Mouse (Mus musculus) liver, embryonic 18 days (tissue): ENCODE measurements around the gene Fam241b. TPM values are rescaled to one million over a fixed set of nuclear protein-coding genes. Genes with fewer than 3 reads are reported as not detected.

Experiments
- polyA plus RNA-seq: library from polyadenylated mRNA; depleted of rRNA; stranded (reverse); fragments of >200 nt; gene quantifications from 2 replicates; pipeline ENCODE4 v1.2.3, GENCODE M21; 2012; rRNA removed

Gene Fam241b
- 0.64 and 0.76 TPM in 2 replicates for polyA plus RNA-seq

DNA sequence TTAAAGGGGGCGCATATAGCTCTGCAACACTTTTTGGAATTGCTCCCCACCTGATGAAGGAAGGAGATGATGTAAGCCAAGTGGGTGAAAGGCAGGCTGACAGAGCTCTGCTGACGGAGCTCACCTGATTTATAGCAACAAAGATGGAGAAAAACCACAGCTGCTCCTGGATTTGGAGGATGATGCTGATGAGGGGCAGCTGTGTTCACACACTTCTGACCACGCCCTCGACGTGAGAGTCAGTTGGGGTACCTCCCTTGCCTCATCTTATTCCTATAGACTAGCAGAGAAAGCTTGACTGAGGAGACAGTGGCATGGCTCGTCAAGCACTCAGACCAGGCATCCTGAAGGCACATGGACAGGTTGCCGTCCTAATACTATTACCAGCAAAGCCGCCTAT is at the start of gene Fam241b:
Gene Fam241b (minus strand): TSS at position 101 of the 400 bp plus-strand sequence.

DNA sequence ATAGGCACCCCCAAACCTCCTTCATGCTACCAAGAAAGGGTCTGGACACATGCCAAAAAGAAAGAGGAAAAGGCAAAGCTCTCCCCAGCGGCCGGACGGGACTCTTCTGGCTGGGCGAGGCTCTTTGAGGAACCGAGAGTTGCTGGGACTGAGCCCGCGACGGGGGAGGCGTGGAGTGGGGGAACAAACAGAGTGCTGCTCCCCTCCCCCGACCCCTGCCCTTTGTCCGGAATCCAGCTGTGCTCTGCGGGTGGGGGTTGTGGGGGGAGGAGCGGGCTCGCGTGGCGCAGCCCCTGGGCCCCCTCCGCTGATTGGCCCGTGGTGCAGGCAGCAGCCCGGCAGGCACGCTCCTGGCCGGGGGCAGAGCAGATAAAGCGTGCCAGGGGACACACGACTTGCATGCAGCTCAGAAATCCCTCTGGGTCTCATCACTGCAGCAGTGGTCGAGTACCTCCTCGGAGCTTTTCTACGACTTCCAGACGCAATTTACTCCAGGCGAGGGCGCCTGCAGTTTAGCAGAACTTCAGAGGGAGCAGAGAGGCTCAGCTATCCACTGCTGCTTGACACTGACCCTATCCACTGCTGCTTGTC is 10.9 kb downstream of the Fam241b start, which contains the start of gene Neurog3:
Gene Neurog3 (plus strand): TSS at position 400 of the 591 bp plus-strand sequence.

Other genes with a start within 250 kb of the Fam241b start
- 1.8 TPM in 2 replicates for gene Col13a1, start 164.8 kb downstream of the Fam241b start, polyA plus RNA-seq
- not detected in 2 replicates for gene Neurog3, start 10.8 kb downstream of the Fam241b start, polyA plus RNA-seq
- 6.8 and 7.6 TPM in 2 replicates for gene Tspan15, start 87.3 kb upstream of the Fam241b start, polyA plus RNA-seq
- gene Tacr2, start 108.5 kb upstream of the Fam241b start, polyA plus RNA-seq = 0.02 and 0.08 TPM in 2 replicates
- 34.5 and 38.8 TPM in 2 replicates for gene Hk1, start 236.0 kb upstream of the Fam241b start, polyA plus RNA-seq